Mouse (Mus musculus) C2C12 (cell line): ENCODE results near the gene Rad50.

Experiments used
- CEBPB ChIP-seq: IDR thresholded peaks from one replicate; pipeline ENCODE4 v1.6.1; 2011; ENCODE audit warnings: low read depth, mild to moderate bottlenecking, control low read depth, moderate library complexity
- MAX ChIP-seq: IDR thresholded peaks from one replicate; pipeline ENCODE4 v1.6.1; 2011; ENCODE audit warnings: mild to moderate bottlenecking, control low read depth

DNA sequence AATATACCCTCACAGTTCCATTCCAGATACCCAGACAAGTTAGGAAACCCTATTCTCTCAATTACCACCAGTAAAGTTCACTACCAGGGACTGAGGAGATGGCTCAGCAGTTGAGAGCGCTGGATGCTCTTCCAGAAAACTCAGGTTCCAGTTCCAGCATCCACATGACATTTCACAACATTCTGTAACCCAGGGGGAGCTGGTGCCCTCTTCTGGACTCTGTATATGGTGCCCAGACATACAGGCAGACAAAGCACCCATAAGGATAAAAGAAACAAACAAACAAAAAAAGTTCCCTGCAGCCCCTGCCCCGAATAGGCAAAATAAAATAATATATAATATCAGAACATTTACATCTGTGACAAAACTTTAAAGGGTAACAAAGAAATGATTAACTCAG lies 27.3 kb upstream of the Rad50 start:
- no peak for TF ChIP-seq MAX
- TF ChIP-seq CEBPB, result no peak
